Mouse (Mus musculus) heart, embryonic 13.5 days (tissue): ENCODE data around the gene Tac2. TPM values are rescaled to one million over a fixed set of nuclear protein-coding genes. Genes with fewer than 3 reads are reported as not detected.

ENCODE experiments used
- ATAC-seq: fragments of 200-750 bp; cut with Nextera tagmentation; 2 replicates; pipeline ENCODE4 v1.8.0; 2017; ENCODE audit warnings: moderate TSS enrichment; ENCODE audit not compliant: insufficient number of reproducible peaks, low FRiP score, low TSS enrichment; ENCODE audit errors: extremely low read depth
- H3K27ac ChIP-seq: fragments of 300-500 bp; sonication (generic); replicated peaks from 2 replicates; pipeline ENCODE4 v1.5.1; 2015; ENCODE audit warnings: moderate library complexity, mild to moderate bottlenecking, inconsistent platforms
- H3K27me3 ChIP-seq: fragments of 300-500 bp; sonication (generic); replicated peaks from 2 replicates; pipeline ENCODE4 v1.6.1; 2015; ENCODE audit warnings: mild to moderate bottlenecking, inconsistent platforms
- H3K36me3 ChIP-seq: fragments of 300-500 bp; sonication (generic); 2 replicates; pipeline ENCODE4 v1.6.1; 2015; ENCODE audit warnings: mild to moderate bottlenecking, inconsistent platforms
- H3K4me1 ChIP-seq: fragments of 300-500 bp; sonication (generic); 2 replicates; pipeline ENCODE4 v1.6.1; 2015; ENCODE audit warnings: inconsistent platforms
- H3K4me2 ChIP-seq: fragments of 300-500 bp; sonication (generic); 2 replicates; pipeline ENCODE4 v1.6.1; 2015; ENCODE audit warnings: inconsistent platforms, mild to moderate bottlenecking, moderate library complexity
- H3K4me3 ChIP-seq: fragments of 300-500 bp; sonication (generic); 2 replicates; pipeline ENCODE4 v1.5.1; 2015; ENCODE audit warnings: moderate library complexity, mild to moderate bottlenecking, inconsistent platforms
- H3K9ac ChIP-seq: fragments of 300-500 bp; sonication (generic); 2 replicates; pipeline ENCODE4 v1.6.1; 2015; ENCODE audit warnings: inconsistent platforms, mild to moderate bottlenecking, moderate library complexity
- H3K9me3 ChIP-seq: fragments of 300-500 bp; sonication (generic); 2 replicates; pipeline ENCODE4 v1.6.1; 2016; ENCODE audit warnings: inconsistent platforms
- WGBS: fragments of 180-500 bp; shearing (Covaris S2); methylation state at CpG from one replicate; pipeline ENCODE4 v1.1.7; 2015; ENCODE audit warnings: mixed read lengths; 5-methylcytosine and 5-hydroxymethylcytosine counted together
- polyA plus RNA-seq: library from polyadenylated mRNA; unstranded; fragments of >200 nt; fragmentation: Nextera tagmentation; extraction: Ambion mirVana; gene quantifications from 2 replicates; pipeline ENCODE4 v1.2.1, GENCODE M21; 2015

The Tac2 gene
- polyA plus RNA-seq, 1 experiment from 2014 or later, result 1.2 TPM

- no peak for ATAC-seq
- 0 out of 2 replicates have a peak, but pooled peaks cover 3% of the 10 kb centered on the region for H3K4me1 ChIP-seq
- 56% methylated on average over 11 of the region's 11 CpGs for WGBS
- H3K4me3 ChIP-seq, result no peak overlapping the region
- no peak overlapping the region for H3K9ac ChIP-seq
- H3K36me3 ChIP-seq, result no peaks in the 10 kb centered on the region
- H3K4me2 ChIP-seq, result no peak overlapping the region
- H3K27me3 ChIP-seq, result peaks cover 51% of the 10 kb centered on the region
- no peaks in the 10 kb centered on the region for H3K9me3 ChIP-seq
- no peak overlapping the region for H3K27ac ChIP-seq
Measured at GRCm38 (mm10) chr10:127730285-127730932, 6.1 kb downstream of the Tac2 start.

GRCm38 (mm10) chr10:127730933-127731310, 6.6 kb downstream of the Tac2 start:
- Histone ChIP-seq H3K4me3 (no peak overlapping the region), H3K36me3 (no peaks in the 10 kb centered on the region), H3K4me1 (0 out of 2 replicates have a peak, but pooled peaks cover 3% of the 10 kb centered on the region), H3K9me3 (no peaks in the 10 kb centered on the region), H3K27me3 (peaks cover 48% of the 10 kb centered on the region), H3K9ac (no peak overlapping the region), H3K4me2 (no peak overlapping the region), H3K27ac (no peak overlapping the region)
- 55% methylated on average over 9 of the region's 9 CpGs for WGBS
- no peak for ATAC-seq

- Histone ChIP-seq H3K4me3 (no peak overlapping the region), H3K4me1 (0 out of 2 replicates have a peak, but pooled peaks cover 3% of the 10 kb centered on the region), H3K9me3 (no peaks in the 10 kb centered on the region), H3K9ac (no peak overlapping the region), H3K27ac (no peak overlapping the region), H3K36me3 (no peaks in the 10 kb centered on the region), H3K27me3 (peaks cover 46% of the 10 kb centered on the region), H3K4me2 (no peak overlapping the region)
- 32% methylated on average over 5 of the region's 5 CpGs for WGBS
- no peak for ATAC-seq
Measured at GRCm38 (mm10) chr10:127731397-127731796, 7.1 kb downstream of the Tac2 start.

- no peak for ATAC-seq
- H3K27me3 ChIP-seq, result peaks cover 19% of the 10 kb centered on the region
- WGBS, result 36% methylated on average over 5 of the region's 5 CpGs
- no peaks in the 10 kb centered on the region for H3K36me3 ChIP-seq
- no peak overlapping the region for H3K9ac ChIP-seq
- no peak overlapping the region for H3K4me3 ChIP-seq
- H3K4me2 ChIP-seq, result no peak overlapping the region
- H3K4me1 ChIP-seq, result peaks cover 12% of the 10 kb centered on the region
- H3K27ac ChIP-seq, result no peak overlapping the region
- H3K9me3 ChIP-seq, result no peaks in the 10 kb centered on the region
Measured at GRCm38 (mm10) chr10:127734434-127734833, 10.2 kb downstream of the Tac2 start.

- 74% methylated on average over 2 of the region's 2 CpGs for WGBS
- Histone ChIP-seq H3K4me2 (no peak overlapping the region), H3K27me3 (peaks cover 4% of the 10 kb centered on the region; the same call in 1 of the 2 replicates), H3K9ac (no peak overlapping the region), H3K27ac (no peak overlapping the region), H3K4me1 (peaks cover 26% of the 10 kb centered on the region), H3K36me3 (peaks cover 2% of the 10 kb centered on the region), H3K9me3 (no peaks in the 10 kb centered on the region), H3K4me3 (no peak overlapping the region)
- no peak for ATAC-seq
Measured at GRCm38 (mm10) chr10:127736266-127736665, 12.0 kb downstream of the Tac2 start.

GRCm38 (mm10) chr10:127736916-127737315, 12.6 kb downstream of the Tac2 start:
- H3K4me1 ChIP-seq, result peaks cover 27% of the 10 kb centered on the region
- peaks cover 8% of the 10 kb centered on the region for H3K36me3 ChIP-seq
- no peak overlapping the region for H3K4me2 ChIP-seq
- no peaks in the 10 kb centered on the region for H3K9me3 ChIP-seq
- 43% methylated on average over 4 of the region's 4 CpGs for WGBS
- H3K4me3 ChIP-seq, result no peak overlapping the region
- no peak for ATAC-seq
- 0 out of 2 replicates have a peak, but pooled peaks cover 4% of the 10 kb centered on the region for H3K27me3 ChIP-seq
- no peak overlapping the region for H3K27ac ChIP-seq
- no peak overlapping the region for H3K9ac ChIP-seq

- 0 out of 2 replicates have a peak, but pooled peaks cover 4% of the 10 kb centered on the region for H3K27me3 ChIP-seq
- no peak overlapping the region for H3K9ac ChIP-seq
- H3K4me3 ChIP-seq, result no peak overlapping the region
- peaks cover 15% of the 10 kb centered on the region for H3K36me3 ChIP-seq
- no peak for ATAC-seq
- no peak overlapping the region for H3K27ac ChIP-seq
- peaks cover 27% of the 10 kb centered on the region for H3K4me1 ChIP-seq
- H3K4me2 ChIP-seq, result no peak overlapping the region
- no peaks in the 10 kb centered on the region for H3K9me3 ChIP-seq
- 19% methylated on average over 2 of the region's 2 CpGs for WGBS
Measured at GRCm38 (mm10) chr10:127737552-127737951, 13.3 kb downstream of the Tac2 start.

- peak overlapping the region; percentile 99; the same call in 1 of the 2 replicates for H3K9ac ChIP-seq
- peak overlapping the region; percentile 89 for H3K4me2 ChIP-seq
- H3K4me3 ChIP-seq, result peak overlapping the region; percentile 94
- no peak for ATAC-seq
- no peaks in the 10 kb centered on the region for H3K9me3 ChIP-seq
- whole genome bisulfite sequencing, result 38% methylated on average over 13 of the region's 13 CpGs
- H3K27me3 ChIP-seq, result 0 out of 2 replicates have a peak, but pooled peaks cover 4% of the 10 kb centered on the region
- peaks cover 27% of the 10 kb centered on the region for H3K4me1 ChIP-seq
- peaks cover 22% of the 10 kb centered on the region for H3K36me3 ChIP-seq
- 0 out of 2 replicates have a peak overlapping the region, but pooled peaks have one; percentile 62 for H3K27ac ChIP-seq
Measured at GRCm38 (mm10) chr10:127738151-127738882, 14.0 kb downstream of the Tac2 start.

- H3K4me3 ChIP-seq, result peak within 1 kb of the TSS; percentile 94
- WGBS, result 1% methylated on average over 30 of the region's 61 CpGs
- 0 out of 2 replicates have a peak, but pooled peaks cover 4% of the 10 kb centered on the region for H3K27me3 ChIP-seq
- peaks cover 23% of the 10 kb centered on the region for H3K4me1 ChIP-seq
- H3K4me2 ChIP-seq, result peak within 1 kb of the TSS; percentile 89
- H3K36me3 ChIP-seq, result peaks cover 31% of the 10 kb centered on the region
- ATAC-seq, result peak; percentile 83
- peak within 1 kb of the TSS; percentile 99 for H3K9ac ChIP-seq
- H3K9me3 ChIP-seq, result no peaks in the 10 kb centered on the region
- peak within 1 kb of the TSS; percentile 80 for H3K27ac ChIP-seq
Measured at GRCm38 (mm10) chr10:127739083-127739660, 14.9 kb downstream of the Tac2 start, which contains the start of gene Zbtb39. Zbtb39 (plus strand) TSS chr10:127739538.

GRCm38 (mm10) chr10:127739661-127740161, 15.4 kb downstream of the Tac2 start:
- Histone ChIP-seq H3K9me3 (no peaks in the 10 kb centered on the region), H3K9ac (peak overlapping the region; percentile 99), H3K36me3 (peaks cover 36% of the 10 kb centered on the region), H3K27me3 (0 out of 2 replicates have a peak, but pooled peaks cover 4% of the 10 kb centered on the region), H3K4me3 (peak overlapping the region; percentile 94), H3K4me2 (peak overlapping the region; percentile 89), H3K4me1 (peaks cover 23% of the 10 kb centered on the region), H3K27ac (peak overlapping the region; percentile 80)
- ATAC-seq, result peak; percentile 34; the same call in 1 of the 2 replicates
- WGBS, result under 1% methylated on average over 42 of the region's 55 CpGs

GRCm38 (mm10) chr10:127744661-127745060, 20.4 kb downstream of the Tac2 start:
- WGBS, result 65% methylated on average over 5 of the region's 5 CpGs
- no peak for ATAC-seq
- H3K9me3 ChIP-seq, result no peaks in the 10 kb centered on the region
- peaks cover 75% of the 10 kb centered on the region for H3K36me3 ChIP-seq
- no peak overlapping the region for H3K4me2 ChIP-seq
- H3K9ac ChIP-seq, result no peak overlapping the region
- no peaks in the 10 kb centered on the region for H3K27me3 ChIP-seq
- no peak overlapping the region for H3K27ac ChIP-seq
- H3K4me1 ChIP-seq, result peaks cover 34% of the 10 kb centered on the region
- no peak overlapping the region for H3K4me3 ChIP-seq
